Mouse (Mus musculus): ENCODE data around the gene Sh3bp2. TPM values are rescaled to one million over a fixed set of nuclear protein-coding genes. Genes with fewer than 3 reads are reported as not detected.

Gene Sh3bp2
- polyA plus RNA-seq (2015; fragmentation: Nextera tagmentation; extraction: Ambion mirVana): 3.9 and 4.9 TPM in 2 replicates

- Histone ChIP-seq H3K4me1 (peaks cover 26% of the 10 kb centered on the region), H3K36me3 (no peaks in the 10 kb centered on the region), H3K4me3 (peak within 1 kb of the TSS; percentile 68), H3K9me3 (no peaks in the 10 kb centered on the region), H3K4me2 (peak within 1 kb of the TSS; percentile 82), H3K27ac (replicated peaks) (peak within 1 kb of the TSS; percentile 61), H3K9ac (peak within 1 kb of the TSS; percentile 83), H3K27me3 (replicated peaks) (no peaks in the 10 kb centered on the region)
- ATAC-seq (ENCODE audit: extremely low read depth, insufficient number of reproducible peaks, low FRiP score, low TSS enrichment): peak; percentile 91
- 2% methylated on average over 38 of the region's 38 CpGs for WGBS
These were observed at the start of gene Sh3bp2 for GRCm38 (mm10) chr5:34525663-34526476. Gene Sh3bp2, plus strand, starts transcription at chr5:34525838.

GRCm38 (mm10) chr5:34480926-34481325 lies 44.7 kb upstream of the Sh3bp2 start:
- Histone ChIP-seq H3K27me3 (replicated peaks) (no peaks in the 10 kb centered on the region), H3K4me3 (no peak overlapping the region), H3K27ac (replicated peaks) (no peak overlapping the region), H3K36me3 (peaks cover 89% of the 10 kb centered on the region), H3K9me3 (peaks cover 4% of the 10 kb centered on the region; the same call in 1 of the 2 replicates), H3K9ac (no peak overlapping the region), H3K4me1 (no peaks in the 10 kb centered on the region), H3K4me2 (no peak overlapping the region)
- 82% methylated on average over 3 of the region's 3 CpGs for WGBS
- ATAC-seq (ENCODE audit: extremely low read depth, insufficient number of reproducible peaks, low FRiP score, low TSS enrichment): no peak

DNA sequence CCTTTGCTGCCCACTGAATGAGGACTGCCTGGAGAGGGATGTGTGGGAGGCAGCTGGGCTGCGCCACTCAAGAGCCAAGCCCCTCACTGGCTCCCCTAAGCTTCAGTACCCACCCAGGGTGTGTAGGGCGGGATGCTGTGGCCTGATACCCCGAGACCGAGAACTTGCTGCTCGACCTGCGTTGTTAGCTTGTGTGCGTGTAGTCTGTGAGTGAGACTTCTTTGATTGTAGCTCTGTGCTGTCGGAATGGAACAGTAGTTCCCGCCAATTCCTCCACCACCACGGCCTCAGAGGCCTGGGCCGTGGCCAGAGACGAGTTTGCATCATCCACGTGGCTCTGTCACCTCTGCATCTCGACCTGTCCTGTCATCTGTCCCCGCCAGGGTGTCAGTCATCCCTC lies 39.9 kb upstream of the Sh3bp2 start:
- ATAC-seq (ENCODE audit: extremely low read depth, insufficient number of reproducible peaks, low FRiP score, low TSS enrichment): no peak
- 85% methylated on average over 15 of the region's 15 CpGs for WGBS
- no peak overlapping the region for H3K27ac ChIP-seq (replicated peaks)

GRCm38 (mm10) chr5:34487320-34488090 lies 38.1 kb upstream of the Sh3bp2 start:
- no peak overlapping the region for H3K27ac ChIP-seq (replicated peaks)
- H3K27me3 ChIP-seq (replicated peaks): no peaks in the 10 kb centered on the region
- H3K9ac ChIP-seq: no peak overlapping the region
- H3K9me3 ChIP-seq: no peaks in the 10 kb centered on the region
- peaks cover 6% of the 10 kb centered on the region; the same call in 1 of the 2 replicates for H3K4me1 ChIP-seq
- WGBS: 68% methylated on average over 6 of the region's 6 CpGs
- H3K36me3 ChIP-seq: peaks cover 44% of the 10 kb centered on the region
- H3K4me2 ChIP-seq: no peak overlapping the region
- ATAC-seq (ENCODE audit: extremely low read depth, insufficient number of reproducible peaks, low FRiP score, low TSS enrichment): no peak
- no peak overlapping the region for H3K4me3 ChIP-seq

More for the DNA sequence above, 39.9 kb upstream of the Sh3bp2 start:
- Histone ChIP-seq H3K9ac (no peak overlapping the region), H3K4me1 (peaks cover 6% of the 10 kb centered on the region; the same call in 1 of the 2 replicates), H3K9me3 (peaks cover under 1% of the 10 kb centered on the region; the same call in 1 of the 2 replicates), H3K27me3 (replicated peaks) (no peaks in the 10 kb centered on the region), H3K4me2 (no peak overlapping the region), H3K4me3 (no peak overlapping the region), H3K36me3 (peaks cover 61% of the 10 kb centered on the region)

GRCm38 (mm10) chr5:34488741-34489417 lies 36.8 kb upstream of the Sh3bp2 start:
- no peak overlapping the region for H3K9ac ChIP-seq
- no peaks in the 10 kb centered on the region for H3K9me3 ChIP-seq
- no peak overlapping the region for H3K4me3 ChIP-seq
- 75% methylated on average over 6 of the region's 6 CpGs for WGBS
- no peak overlapping the region for H3K27ac ChIP-seq (replicated peaks)
- H3K36me3 ChIP-seq: peaks cover 39% of the 10 kb centered on the region
- H3K4me2 ChIP-seq: no peak overlapping the region
- peaks cover 6% of the 10 kb centered on the region; the same call in 1 of the 2 replicates for H3K4me1 ChIP-seq
- H3K27me3 ChIP-seq (replicated peaks): no peaks in the 10 kb centered on the region
- ATAC-seq (ENCODE audit: extremely low read depth, insufficient number of reproducible peaks, low FRiP score, low TSS enrichment): no peak

DNA sequence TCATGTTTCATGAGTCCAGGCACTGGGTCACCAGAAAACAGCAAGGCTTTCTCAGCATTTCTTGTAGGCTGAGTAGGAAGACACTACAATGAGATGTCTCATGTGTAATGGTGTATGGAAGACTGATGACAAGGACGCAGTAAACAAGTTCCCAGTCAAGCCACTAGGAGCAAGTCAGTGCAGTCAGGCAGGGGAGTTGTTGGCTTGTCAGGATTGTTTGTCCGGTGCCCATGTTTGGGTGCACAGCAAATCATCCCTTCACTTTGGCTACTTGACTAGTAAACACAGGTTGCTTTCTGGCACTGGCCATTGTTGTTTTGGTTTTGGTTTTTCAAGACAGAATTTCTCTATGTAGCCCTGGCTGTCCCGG lies 36.2 kb upstream of the Sh3bp2 start:
- Histone ChIP-seq H3K4me2 (no peak overlapping the region), H3K27ac (replicated peaks) (no peak overlapping the region), H3K4me3 (no peak overlapping the region), H3K27me3 (replicated peaks) (no peaks in the 10 kb centered on the region), H3K4me1 (peaks cover 6% of the 10 kb centered on the region; the same call in 1 of the 2 replicates), H3K36me3 (peaks cover 33% of the 10 kb centered on the region), H3K9ac (no peak overlapping the region), H3K9me3 (no peaks in the 10 kb centered on the region)
- no peak for ATAC-seq (ENCODE audit: extremely low read depth, insufficient number of reproducible peaks, low FRiP score, low TSS enrichment)
- WGBS: 82% methylated on average over 3 of the region's 3 CpGs

- 81% methylated on average over 6 of the region's 6 CpGs for WGBS
These were observed 28.9 kb upstream of the Sh3bp2 start for GRCm38 (mm10) chr5:34496745-34497144.

DNA sequence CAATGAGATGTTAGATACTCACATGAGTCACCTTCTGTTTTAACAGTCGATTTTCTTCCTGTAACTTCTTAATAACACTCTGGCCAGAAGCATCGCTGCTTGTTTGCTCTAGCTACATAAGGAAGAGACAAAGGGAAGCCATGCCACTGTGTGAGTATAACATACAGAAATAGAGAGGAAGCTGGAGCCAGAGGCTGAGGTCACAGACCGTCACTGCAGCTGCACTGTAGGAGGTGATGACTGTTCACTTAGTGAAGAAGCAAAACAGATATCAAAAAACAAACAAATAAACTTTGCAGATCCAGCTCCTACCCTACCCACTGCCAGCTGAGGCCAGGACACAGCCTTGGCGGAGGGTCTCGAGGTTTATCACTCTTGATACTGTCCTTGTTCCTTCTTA lies 24.8 kb upstream of the Sh3bp2 start:
- H3K4me3 ChIP-seq: no peak overlapping the region
- H3K27me3 ChIP-seq (replicated peaks): no peaks in the 10 kb centered on the region
- H3K9ac ChIP-seq: no peak overlapping the region
- H3K4me2 ChIP-seq: no peak overlapping the region
- H3K9me3 ChIP-seq: no peaks in the 10 kb centered on the region
- peaks cover 41% of the 10 kb centered on the region for H3K36me3 ChIP-seq
- ATAC-seq (ENCODE audit: extremely low read depth, insufficient number of reproducible peaks, low FRiP score, low TSS enrichment): no peak
- no peak overlapping the region for H3K27ac ChIP-seq (replicated peaks)
- 49% methylated on average over 5 of the region's 5 CpGs for WGBS
- H3K4me1 ChIP-seq: peaks cover 6% of the 10 kb centered on the region; the same call in 1 of the 2 replicates

More at GRCm38 (mm10) chr5:34496745-34497144, 28.9 kb upstream of the Sh3bp2 start:
- no peak overlapping the region for H3K4me2 ChIP-seq
- H3K27ac ChIP-seq (replicated peaks): no peak overlapping the region
- H3K9me3 ChIP-seq: no peaks in the 10 kb centered on the region
- H3K4me3 ChIP-seq: no peak overlapping the region
- peaks cover 6% of the 10 kb centered on the region; the same call in 1 of the 2 replicates for H3K4me1 ChIP-seq
- H3K36me3 ChIP-seq: peaks cover 32% of the 10 kb centered on the region
- no peaks in the 10 kb centered on the region for H3K27me3 ChIP-seq (replicated peaks)
- ATAC-seq (ENCODE audit: extremely low read depth, insufficient number of reproducible peaks, low FRiP score, low TSS enrichment): no peak
- no peak overlapping the region for H3K9ac ChIP-seq

- no peaks in the 10 kb centered on the region for H3K27me3 ChIP-seq (replicated peaks)
- peaks cover 34% of the 10 kb centered on the region for H3K36me3 ChIP-seq
- 67% methylated on average over 3 of the region's 3 CpGs for WGBS
- ATAC-seq (ENCODE audit: extremely low read depth, insufficient number of reproducible peaks, low FRiP score, low TSS enrichment): no peak
- no peak overlapping the region for H3K9ac ChIP-seq
- H3K9me3 ChIP-seq: no peaks in the 10 kb centered on the region
- no peak overlapping the region for H3K27ac ChIP-seq (replicated peaks)
- H3K4me3 ChIP-seq: no peak overlapping the region
- H3K4me2 ChIP-seq: no peak overlapping the region
- peaks cover 6% of the 10 kb centered on the region; the same call in 1 of the 2 replicates for H3K4me1 ChIP-seq
These were observed 24.1 kb upstream of the Sh3bp2 start for GRCm38 (mm10) chr5:34501588-34501987.

GRCm38 (mm10) chr5:34502411-34502810 lies 23.2 kb upstream of the Sh3bp2 start:
- Histone ChIP-seq H3K27ac (replicated peaks) (no peak overlapping the region), H3K36me3 (peaks cover 31% of the 10 kb centered on the region), H3K9me3 (no peaks in the 10 kb centered on the region), H3K27me3 (replicated peaks) (no peaks in the 10 kb centered on the region), H3K4me3 (no peak overlapping the region), H3K4me2 (no peak overlapping the region), H3K4me1 (peaks cover 6% of the 10 kb centered on the region; the same call in 1 of the 2 replicates), H3K9ac (no peak overlapping the region)
- no peak for ATAC-seq (ENCODE audit: extremely low read depth, insufficient number of reproducible peaks, low FRiP score, low TSS enrichment)
- 87% methylated on average over 1 of the region's 1 CpGs for WGBS

GRCm38 (mm10) chr5:34502821-34503220 lies 22.8 kb upstream of the Sh3bp2 start:
- Histone ChIP-seq H3K9ac (no peak overlapping the region), H3K27ac (replicated peaks) (no peak overlapping the region), H3K36me3 (peaks cover 31% of the 10 kb centered on the region), H3K9me3 (no peaks in the 10 kb centered on the region), H3K4me3 (no peak overlapping the region), H3K4me2 (no peak overlapping the region), H3K27me3 (replicated peaks) (no peaks in the 10 kb centered on the region), H3K4me1 (peaks cover 6% of the 10 kb centered on the region; the same call in 1 of the 2 replicates)
- ATAC-seq (ENCODE audit: extremely low read depth, insufficient number of reproducible peaks, low FRiP score, low TSS enrichment): no peak
- whole genome bisulfite sequencing: 54% methylated on average over 6 of the region's 6 CpGs
